Mouse (Mus musculus): Measurements from ENCODE around the gene Spata25. TPM values are rescaled to one million over a fixed set of nuclear protein-coding genes. Genes with fewer than 3 reads are reported as not detected.
"Not testable (repeated sequence)": the region's sequence is repeated elsewhere in the genome, so short reads cannot be mapped to it uniquely, and the experiment has no call there.

Gene Spata25
- total RNA-seq (2021), result not detected

- DNase-seq, result no peak
Observed at GRCm38 (mm10) chr2:164828437-164828836, at the start of gene Spata25. TSS of gene Spata25 (minus strand) at chr2:164828537.

GRCm38 (mm10) chr2:164877376-164878215, 49.3 kb upstream of the Spata25 start:
- DNase-seq, result not testable (repeated sequence)

DNA sequence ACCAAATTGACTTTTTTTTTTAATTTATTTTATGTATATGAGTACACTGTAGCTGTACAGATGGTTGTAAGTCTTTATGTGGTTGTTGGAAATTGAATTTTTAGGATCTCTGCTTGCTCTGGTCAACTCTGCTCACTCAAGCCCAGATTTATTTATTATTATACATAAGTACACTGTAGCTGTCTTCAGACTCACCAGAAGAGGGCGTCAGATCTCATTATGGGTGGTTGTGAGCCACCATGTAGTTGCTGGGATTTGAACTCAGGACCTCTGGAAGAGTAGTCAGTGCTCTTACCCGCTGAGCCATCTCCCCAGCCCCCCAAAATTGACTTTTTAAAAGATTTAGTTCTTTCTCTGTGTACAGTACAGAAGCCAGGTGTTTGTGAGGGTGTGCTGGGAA, 47.3 kb upstream of the Spata25 start:
- not testable (repeated sequence) for DNase-seq

DNA sequence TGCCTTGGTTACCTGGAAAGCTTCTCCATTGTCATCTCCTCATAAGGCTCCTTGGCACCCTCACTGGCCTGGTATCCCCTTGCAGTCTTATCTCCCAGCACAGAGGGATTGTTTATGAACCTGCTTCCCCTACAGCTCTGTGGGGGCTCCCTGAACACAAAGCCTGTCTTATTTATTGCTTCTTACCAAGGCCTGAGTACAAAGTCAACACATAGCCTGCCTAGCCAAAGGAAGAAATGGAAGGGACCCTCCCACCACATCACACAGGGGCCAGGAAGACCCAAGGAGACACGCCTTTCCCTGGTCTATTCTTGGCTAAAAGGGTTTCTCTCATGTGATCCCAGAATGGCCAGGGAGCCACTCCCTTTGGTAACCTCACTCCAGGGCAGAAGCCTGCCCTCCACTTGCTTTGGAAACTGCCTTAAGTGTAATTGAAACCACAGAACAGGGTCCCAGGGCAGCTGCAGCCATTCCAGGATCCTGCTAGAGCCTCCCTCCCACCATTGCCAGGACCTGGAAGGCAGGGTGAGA, 46.0 kb upstream of the Spata25 start:
- no peak for DNase-seq

DNA sequence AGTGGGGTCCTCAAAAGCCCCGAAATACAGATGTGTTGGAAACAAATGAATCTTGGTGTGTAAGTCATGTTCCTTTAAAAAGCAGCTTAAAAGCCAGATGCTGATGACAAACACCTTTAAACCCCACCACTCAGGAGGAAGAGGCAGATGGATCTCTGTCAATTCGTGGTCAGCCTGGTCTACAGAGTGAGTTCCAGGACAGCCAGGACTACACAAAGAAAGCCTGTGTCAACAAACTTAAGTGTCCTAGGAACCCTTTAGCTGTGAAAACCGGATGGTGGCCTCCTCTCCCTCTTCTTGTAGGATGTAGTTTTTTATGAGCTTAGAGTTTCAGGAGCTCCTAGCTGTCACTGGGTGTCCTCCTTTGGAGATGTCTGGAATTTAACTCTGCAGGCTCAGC, 45.3 kb upstream of the Spata25 start:
- no peak for DNase-seq

GRCm38 (mm10) chr2:164871602-164872303, 43.4 kb upstream of the Spata25 start:
- no peak for DNase-seq

- DNase-seq, result no peak
Observed at GRCm38 (mm10) chr2:164868491-164868890, 40.2 kb upstream of the Spata25 start.

DNA sequence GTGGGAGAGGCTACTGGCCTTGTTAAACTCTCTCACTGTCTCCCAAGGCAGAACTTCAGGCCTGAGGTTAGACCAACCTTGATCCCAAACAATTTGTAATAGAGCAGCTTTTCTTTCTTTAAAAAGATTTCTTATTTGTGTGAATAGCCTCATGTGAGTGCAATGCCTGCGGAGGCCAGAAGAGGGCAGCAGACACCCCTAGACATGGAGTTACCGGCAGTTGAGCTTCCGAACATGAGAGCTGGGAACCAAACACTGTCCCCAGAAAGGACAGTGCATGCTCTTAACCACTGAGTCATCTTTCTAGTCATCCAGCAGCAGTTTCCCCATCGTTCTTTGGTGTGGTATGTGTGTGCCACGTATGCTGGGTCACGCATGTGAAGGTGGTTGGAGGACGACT, 39.2 kb upstream of the Spata25 start:
- DNase-seq, result no peak

GRCm38 (mm10) chr2:164866741-164867551, 38.6 kb upstream of the Spata25 start:
- no peak for DNase-seq

GRCm38 (mm10) chr2:164864593-164864992, 36.3 kb upstream of the Spata25 start:
- DNase-seq, result no peak

- DNase-seq, result not testable (repeated sequence)
Observed at GRCm38 (mm10) chr2:164863411-164863810, 35.1 kb upstream of the Spata25 start.

- DNase-seq, result no peak
Observed at GRCm38 (mm10) chr2:164862179-164862861, 34.0 kb upstream of the Spata25 start.

GRCm38 (mm10) chr2:164861094-164861493, 32.8 kb upstream of the Spata25 start:
- no peak for DNase-seq

DNA sequence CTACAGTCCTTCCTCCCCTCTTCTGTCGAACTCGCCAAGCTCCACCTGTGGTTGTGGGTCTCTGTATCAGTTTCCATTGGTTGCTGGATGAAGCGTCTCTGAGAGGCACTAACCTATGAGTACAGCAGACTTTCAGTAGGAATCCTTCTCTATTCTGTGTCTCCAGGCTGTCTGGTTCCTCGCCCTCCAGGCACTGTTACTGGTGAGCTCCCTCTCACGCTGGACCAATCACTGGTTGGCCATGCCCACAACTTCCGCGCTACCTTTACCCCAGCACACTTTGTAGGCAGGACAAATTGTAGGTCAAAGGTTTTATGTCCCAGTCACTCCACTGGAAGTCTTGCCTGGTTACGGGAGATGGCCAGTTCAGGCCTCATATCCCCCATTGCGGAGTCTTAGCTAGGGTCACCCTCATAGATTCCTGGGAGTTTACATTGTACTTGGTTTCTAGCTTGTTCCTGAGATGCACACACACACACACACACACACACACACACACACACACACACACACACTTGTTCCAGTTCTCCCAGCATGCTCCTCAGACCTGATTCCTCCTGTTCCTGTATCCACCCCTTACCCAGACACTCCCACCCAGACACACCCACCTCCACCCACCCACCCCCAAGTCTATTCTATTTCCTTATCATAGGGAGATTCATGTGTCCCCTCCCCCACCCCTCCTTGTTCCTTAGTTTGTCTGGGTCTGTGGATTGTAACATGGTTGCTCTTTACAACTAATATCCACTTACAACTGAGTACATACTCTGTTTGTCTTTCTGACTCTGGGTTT, 31.5 kb upstream of the Spata25 start:
- DNase-seq, result no peak

DNA sequence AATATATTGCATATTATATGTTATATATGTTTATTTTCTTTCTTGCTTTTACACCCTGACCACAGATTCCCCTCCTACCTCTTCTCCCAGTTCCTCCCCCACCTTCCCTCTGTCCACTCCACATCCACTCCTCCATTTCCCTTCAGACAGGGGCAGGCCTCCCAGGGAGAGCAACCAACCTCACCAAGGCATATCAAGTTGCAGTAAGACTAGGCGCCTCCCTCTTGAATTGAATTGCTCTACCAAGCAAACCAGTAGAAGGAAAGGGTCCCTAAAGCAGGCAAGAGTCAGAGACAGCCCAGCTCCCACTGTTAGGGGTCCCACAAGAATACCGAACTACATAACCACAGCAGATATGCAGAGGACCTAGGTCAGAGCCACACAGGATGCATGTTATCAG, 30.8 kb upstream of the Spata25 start:
- no peak for DNase-seq

- no peak for DNase-seq
Observed at GRCm38 (mm10) chr2:164857842-164858553, 29.7 kb upstream of the Spata25 start.

GRCm38 (mm10) chr2:164857101-164857821, 28.9 kb upstream of the Spata25 start, which contains the start of gene Pltp:
TSS of gene Pltp (minus strand) at chr2:164857711.
- DNase-seq, result no peak

- DNase-seq, result no peak
Observed at GRCm38 (mm10) chr2:164856309-164857100, 28.2 kb upstream of the Spata25 start.

DNA sequence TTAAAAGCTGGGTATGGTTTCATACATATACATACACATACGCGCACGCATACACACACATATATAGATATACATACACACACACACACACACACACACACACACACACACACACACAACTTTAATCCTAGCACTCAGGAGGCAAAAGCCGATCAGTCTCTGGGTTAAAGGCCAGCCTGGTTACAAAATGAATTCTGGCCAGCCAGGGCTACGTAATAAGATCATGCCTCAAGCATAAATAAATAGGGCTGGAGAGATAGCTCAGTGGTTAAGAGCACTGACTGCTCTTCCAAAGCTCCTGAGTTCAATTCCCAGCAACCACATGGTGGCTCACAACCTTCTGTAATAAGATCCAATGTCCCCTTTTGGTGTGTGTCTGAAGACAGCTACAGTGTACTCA, 27.2 kb upstream of the Spata25 start:
- DNase-seq, result not testable (repeated sequence)

Data from layer of hippocampus, postnatal 36 days (tissue).